Mouse (Mus musculus) kidney, postnatal 4 days (tissue): Measurements from ENCODE around the gene Gm7029.
"Not testable (repeated sequence)": the region's sequence is repeated elsewhere in the genome, so short reads cannot be mapped to it uniquely, and the experiment has no call there.

Source experiments
- DNase-seq, 2 experiments: peaks; one replicate each; pipeline ENCODE4 v3.0.0; 2021; ENCODE audit warnings: mixed read lengths in 2 of 2

The Gm7029 gene

GRCm38 (mm10) chr17:33892429-33892828, 18.8 kb downstream of the Gm7029 start:
- no peak for DNase-seq

GRCm38 (mm10) chr17:33893011-33893410, 19.4 kb downstream of the Gm7029 start:
- DNase-seq, result not testable (repeated sequence)

- DNase-seq, result peak; percentile 55 to 64
Measured at GRCm38 (mm10) chr17:33897114-33897794, 23.6 kb downstream of the Gm7029 start.

GRCm38 (mm10) chr17:33898193-33898592, 24.6 kb downstream of the Gm7029 start:
- DNase-seq, result not testable (repeated sequence)

GRCm38 (mm10) chr17:33899642-33900041, 26.0 kb downstream of the Gm7029 start:
- DNase-seq, result no peak

GRCm38 (mm10) chr17:33900281-33900988, 26.8 kb downstream of the Gm7029 start:
- DNase-seq, result no peak

GRCm38 (mm10) chr17:33900989-33901314, 27.3 kb downstream of the Gm7029 start:
- no peak for DNase-seq

GRCm38 (mm10) chr17:33901653-33902052, 28.0 kb downstream of the Gm7029 start:
- DNase-seq, result no peak

GRCm38 (mm10) chr17:33902079-33902478, 28.4 kb downstream of the Gm7029 start:
- DNase-seq, result no peak

GRCm38 (mm10) chr17:33902491-33902890, 28.9 kb downstream of the Gm7029 start:
- no peak for DNase-seq

GRCm38 (mm10) chr17:33903911-33904651, 30.4 kb downstream of the Gm7029 start:
- not testable (repeated sequence) for DNase-seq

GRCm38 (mm10) chr17:33904835-33905234, 31.2 kb downstream of the Gm7029 start, which contains the start of gene Platr17:
Gene Platr17 (plus strand): TSS chr17:33905135.
- DNase-seq, result not testable (repeated sequence)

GRCm38 (mm10) chr17:33908331-33909076, 34.9 kb downstream of the Gm7029 start:
- DNase-seq, result peak; percentile 60 to 74

GRCm38 (mm10) chr17:33909077-33909868, 35.6 kb downstream of the Gm7029 start, which contains the start of gene Daxx:
Gene Daxx (plus strand): TSS chr17:33909414.
- peak; percentile 99 to 100 for DNase-seq

GRCm38 (mm10) chr17:33909869-33910250, 36.2 kb downstream of the Gm7029 start:
- DNase-seq, result peak; percentile 55 to 70

- DNase-seq, result no peak
Measured at GRCm38 (mm10) chr17:33910346-33911051, 36.9 kb downstream of the Gm7029 start.

GRCm38 (mm10) chr17:33911052-33911812, 37.6 kb downstream of the Gm7029 start:
- DNase-seq, result no peak

GRCm38 (mm10) chr17:33911813-33912414, 38.3 kb downstream of the Gm7029 start:
- DNase-seq, result no peak

GRCm38 (mm10) chr17:33913264-33913663, 39.6 kb downstream of the Gm7029 start:
- no peak for DNase-seq

- no peak for DNase-seq
Measured at GRCm38 (mm10) chr17:33913905-33914304, 40.3 kb downstream of the Gm7029 start.
